Mouse (Mus musculus): Measurements from ENCODE around the gene Imp3. TPM values are rescaled to one million over a fixed set of nuclear protein-coding genes. Genes with fewer than 3 reads are reported as not detected.

The Imp3 gene
- total and polyA plus RNA-seq, 3 experiments, result 154 to 160 TPM; not detected in 1

DNA sequence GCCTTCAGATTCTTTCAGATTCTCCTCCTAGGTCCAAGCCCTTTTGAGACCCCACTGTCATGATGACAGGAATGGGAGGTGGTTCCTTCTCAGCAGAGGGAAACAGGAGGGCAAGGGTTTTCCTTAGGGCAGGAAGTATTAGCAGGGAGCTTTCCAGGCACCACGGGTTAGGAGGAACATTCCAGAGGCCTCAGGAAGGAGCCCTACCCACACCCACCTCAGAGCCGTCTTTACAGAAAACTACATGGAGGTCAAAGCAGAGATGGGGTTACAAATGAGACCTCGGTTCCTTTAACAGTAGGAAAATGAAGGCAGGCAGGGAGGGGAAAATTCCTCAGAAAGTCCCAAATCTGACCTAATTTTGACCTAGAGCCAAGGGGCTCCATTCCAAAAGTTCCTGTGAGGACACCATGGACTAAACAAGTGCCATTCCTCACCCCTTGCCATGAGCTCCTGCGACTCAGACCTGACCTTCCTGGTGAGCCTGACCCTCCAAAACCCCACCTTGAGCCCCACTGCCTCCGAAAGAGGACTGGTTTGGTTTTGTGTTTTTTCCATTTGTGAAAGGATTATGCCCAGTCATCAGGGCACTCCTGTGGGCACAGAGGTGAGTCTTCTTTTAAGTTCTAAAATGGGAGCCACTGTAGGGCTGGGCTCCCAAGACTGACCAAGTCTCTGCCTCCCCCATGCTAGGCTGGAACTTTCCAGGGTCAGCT, 21.4 kb upstream of the Imp3 start:
- no peak overlapping the region for H3K4me3 ChIP-seq (ENCODE audit: control insufficient read depth in 1 of 2, insufficient read depth in 1 of 2, low read depth in 2 of 2, low read length in 2 of 2)
- H3K4me1 ChIP-seq (ENCODE audit: control insufficient read depth in 1 of 2, insufficient read depth in 2 of 2, low read length in 2 of 2), result no peaks in the 10 kb centered on the region
- H3K9me3 ChIP-seq (replicated peaks; ENCODE audit: insufficient read depth, low read length), result no peaks in the 10 kb centered on the region
- H3K27ac ChIP-seq (ENCODE audit: control insufficient read depth, low read depth, low read length), result no peak overlapping the region
- TF ChIP-seq SIN3A (IDR thresholded peaks at IDR 0.05; ENCODE audit: low read length) (no peak), E2F4 (IDR thresholded peaks at IDR 0.05; ENCODE audit: borderline replicate concordance, low read depth, low read length) (no peak), USF1 (IDR thresholded peaks at IDR 0.05; ENCODE audit: low read depth, low read length) (no peak), POLR2AphosphoS5 (IDR thresholded peaks at IDR 0.05; ENCODE audit: borderline replicate concordance, low read depth, low read length) (no peak), MAFK (IDR thresholded peaks at IDR 0.05; ENCODE audit: borderline replicate concordance, low read depth, low read length) (no peak), RCOR1 (IDR thresholded peaks at IDR 0.05; ENCODE audit: low read depth, low read length) (no peak), CTCF (IDR thresholded peaks at IDR 0.05 in 2 of 3, conservative IDR thresholded peaks at IDR 0.05 in 1 of 3; ENCODE audit: control insufficient read depth in 1 of 3, insufficient read depth in 1 of 3, low read depth in 2 of 3, low read length in 3 of 3, poor library complexity in 1 of 3, severe bottlenecking in 1 of 3) (no peak), RAD21 (IDR thresholded peaks at IDR 0.05; ENCODE audit: low read depth, low read length) (no peak), CHD1 (IDR thresholded peaks at IDR 0.05; ENCODE audit: low read depth, low read length) (no peak), NRF1 (IDR thresholded peaks at IDR 0.05; ENCODE audit: insufficient read depth, low read depth, low read length, poor library complexity, severe bottlenecking) (no peak), EP300 (IDR thresholded peaks at IDR 0.05; ENCODE audit: low read depth in 1 of 2, low read length in 2 of 2) (no peak), ZMIZ1 (IDR thresholded peaks at IDR 0.05; ENCODE audit: low read depth, low read length) (no peak), MXI1 (IDR thresholded peaks at IDR 0.05; ENCODE audit: low read depth, low read length) (no peak), ZNF384 (IDR thresholded peaks at IDR 0.05; ENCODE audit: low read depth, low read length) (no peak), MYB (IDR thresholded peaks at IDR 0.05; ENCODE audit: low read depth, low read length) (no peak), MAZ (IDR thresholded peaks at IDR 0.05; ENCODE audit: low read depth, low read length) (no peak), GATA1 (IDR thresholded peaks at IDR 0.05; ENCODE audit: low read depth, low read length) (no peak), POLR2A (IDR thresholded peaks at IDR 0.05; ENCODE audit: control insufficient read depth in 1 of 2, insufficient read depth in 1 of 2, low read depth in 1 of 2, low read length in 2 of 2, poor library complexity in 1 of 2) (no peak), TBP (IDR thresholded peaks at IDR 0.05; ENCODE audit: low read depth, low read length) (no peak), NELFE (IDR thresholded peaks at IDR 0.05; ENCODE audit: low read depth, low read length) (no peak)
- H3K9ac ChIP-seq (ENCODE audit: control insufficient read depth, low read depth, low read length, poor library complexity, severe bottlenecking), result no peak overlapping the region
- DNase-seq (ENCODE audit: low read depth, low spot score), result no peak
- no peaks in the 10 kb centered on the region for H3K27me3 ChIP-seq (ENCODE audit: control insufficient read depth in 1 of 2, insufficient read depth in 2 of 2, low read length in 2 of 2)
- no peaks in the 10 kb centered on the region for H3K79me2 ChIP-seq (ENCODE audit: control insufficient read depth, insufficient read depth, low read length, poor library complexity)
- no peaks in the 10 kb centered on the region for H3K36me3 ChIP-seq (ENCODE audit: control insufficient read depth in 1 of 2, insufficient read depth in 2 of 2, low read length in 2 of 2)

- no peak for DNase-seq (ENCODE audit: low read depth, low spot score)
- Histone ChIP-seq H3K9me3 (replicated peaks; ENCODE audit: insufficient read depth, low read length) (no peaks in the 10 kb centered on the region), H3K9ac (ENCODE audit: control insufficient read depth, low read depth, low read length, poor library complexity, severe bottlenecking) (no peak overlapping the region), H3K4me3 (ENCODE audit: control insufficient read depth in 1 of 2, insufficient read depth in 1 of 2, low read depth in 2 of 2, low read length in 2 of 2) (no peak overlapping the region), H3K4me1 (ENCODE audit: control insufficient read depth in 1 of 2, insufficient read depth in 2 of 2, low read length in 2 of 2) (no peaks in the 10 kb centered on the region), H3K36me3 (ENCODE audit: control insufficient read depth in 1 of 2, insufficient read depth in 2 of 2, low read length in 2 of 2) (no peaks in the 10 kb centered on the region), H3K27ac (ENCODE audit: control insufficient read depth, low read depth, low read length) (no peak overlapping the region), H3K79me2 (ENCODE audit: control insufficient read depth, insufficient read depth, low read length, poor library complexity) (no peaks in the 10 kb centered on the region), H3K27me3 (ENCODE audit: control insufficient read depth in 1 of 2, insufficient read depth in 2 of 2, low read length in 2 of 2) (no peaks in the 10 kb centered on the region)
- no peak for TF ChIP-seq EP300 (IDR thresholded peaks at IDR 0.05; ENCODE audit: low read depth in 1 of 2, low read length in 2 of 2)
- TF ChIP-seq SIN3A (IDR thresholded peaks at IDR 0.05; ENCODE audit: low read length), result no peak
- TF ChIP-seq ELF1 (IDR thresholded peaks at IDR 0.05; ENCODE audit: low read depth, low read length), result no peak
- TF ChIP-seq ZKSCAN1 (IDR thresholded peaks at IDR 0.05; ENCODE audit: low read depth, low read length), result no peak
- TF ChIP-seq USF2 (IDR thresholded peaks at IDR 0.05; ENCODE audit: borderline replicate concordance in 1 of 2, insufficient read depth in 1 of 2, low read depth in 1 of 2, low read length in 2 of 2), result no peak
- TF ChIP-seq HCFC1 (IDR thresholded peaks at IDR 0.05; ENCODE audit: low read depth, low read length), result no peak
- TF ChIP-seq CHD2 (IDR thresholded peaks at IDR 0.05; ENCODE audit: low read length), result no peak
- no peak for TF ChIP-seq UBTF (IDR thresholded peaks at IDR 0.05; ENCODE audit: borderline replicate concordance, insufficient read depth, low read depth, low read length)
- no peak for TF ChIP-seq GABPA (IDR thresholded peaks at IDR 0.05; ENCODE audit: low read depth, low read length)
- no peak for TF ChIP-seq RCOR1 (IDR thresholded peaks at IDR 0.05; ENCODE audit: low read depth, low read length)
- no peak for TF ChIP-seq RAD21 (IDR thresholded peaks at IDR 0.05; ENCODE audit: low read depth, low read length)
- no peak for TF ChIP-seq POLR2AphosphoS2 (IDR thresholded peaks at IDR 0.05; ENCODE audit: low read length)
- no peak for TF ChIP-seq MYC (IDR thresholded peaks at IDR 0.05; ENCODE audit: low read depth, low read length)
- TF ChIP-seq SMC3 (IDR thresholded peaks at IDR 0.05; ENCODE audit: low read depth, low read length), result no peak
- no peak for TF ChIP-seq BHLHE40 (IDR thresholded peaks at IDR 0.05; ENCODE audit: borderline replicate concordance, low read depth, low read length)
These were observed 20.1 kb upstream of the Imp3 start for GRCm38 (mm10) chr9:56917131-56917530.
